7 mouse cellular contexts compared by ENCODE assay signal in the genomic region with DNA sequence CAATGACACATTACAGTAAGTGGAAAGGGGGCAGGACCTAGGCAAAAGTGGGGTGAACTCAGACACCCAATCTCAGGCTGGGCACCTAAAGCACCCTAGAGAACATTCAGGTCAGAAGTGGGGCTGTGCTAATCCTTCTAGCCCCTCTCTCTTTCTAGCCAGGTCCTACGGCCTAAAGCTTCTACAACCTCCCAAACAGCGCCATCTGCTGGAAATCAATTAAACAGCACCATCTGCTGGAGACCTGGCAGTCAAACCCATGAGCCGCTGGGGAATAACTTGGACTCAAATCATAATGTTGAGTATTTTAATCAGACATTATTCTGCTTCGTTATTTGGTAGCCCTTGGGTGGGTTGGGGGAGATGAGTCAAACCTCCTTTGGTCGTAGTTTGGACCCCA.
A peak's percentile ranks its signal among the peaks of the same experiment; 100 is the strongest.
DNase-seq lines count a peak whose midpoint lies in the region; ATAC-seq lines count a peak whose summit lies in the region.

No protein-coding gene starts in this region.

- no peaks in the 10 kb centered on the region for H3K9me3 ChIP-seq in kidney, embryonic 15.5 days (replicated peaks)

- DNase-seq in kidney, adult 18-20 months = peak; percentile 34
- peak; percentile 30 to 45 for DNase-seq in CD8-positive naive resting alpha-beta T cell, adult 2 months (ENCODE audit: low read depth in 2 of 2, low spot score in 2 of 2)
- DNase-seq in R1 (ENCODE audit: low read depth, low spot score) = peak; percentile 75
- peak; percentile 30 to 63 for DNase-seq in cerebellum, postnatal 25 days
- DNase-seq in layer of hippocampus, postnatal 36 days = peak; percentile 20 to 45
- DNase-seq in retina, postnatal 1 day = peak; percentile 79

- no peaks in the 10 kb centered on the region for H3K27me3 ChIP-seq in kidney, embryonic 15.5 days

- no peaks in the 10 kb centered on the region for H3K36me3 ChIP-seq in kidney, embryonic 15.5 days

- H3K9ac ChIP-seq in kidney, embryonic 15.5 days = no peak overlapping the region

- no peak for ATAC-seq in kidney, embryonic 15.5 days (replicated peaks; ENCODE audit: low FRiP score)

- no peak overlapping the region for H3K27ac ChIP-seq in kidney, embryonic 15.5 days

- peaks cover 18% of the 10 kb centered on the region for H3K4me1 ChIP-seq in kidney, embryonic 15.5 days

- 27% methylated on average over 5 of the region's 5 CpGs for WGBS in kidney, embryonic 15.5 days

- H3K4me2 ChIP-seq in kidney, embryonic 15.5 days = no peak overlapping the region

- H3K4me3 ChIP-seq in kidney, embryonic 15.5 days (replicated peaks) = no peak overlapping the region
